Mouse (Mus musculus) MEL (cell line): ENCODE results near the gene Slc12a6. TPM values are rescaled to one million over a fixed set of nuclear protein-coding genes. Genes with fewer than 3 reads are reported as not detected.

ENCODE experiments used
- DNase-seq: peaks from one replicate; pipeline ENCODE4 v3.0.0; 2011; ENCODE audit warnings: low read depth, low spot score
- H3K27ac ChIP-seq: 2 replicates; pipeline ENCODE4 v1.5.1; 2012; ENCODE audit warnings: low read depth, mild to moderate bottlenecking, control low read depth, low read length, moderate library complexity; ENCODE audit not compliant: control insufficient read depth
- H3K27me3 ChIP-seq, 2 experiments: fragments of 150-350 bp in 1 of 2; sonication (generic) in 1 of 2; 2 replicates each; pipeline ENCODE4 v1.6.1; 2012; ENCODE audit warnings: low read length in 2 of 2, mild to moderate bottlenecking in 2 of 2, improper control_type of control experiment in 1 of 2, moderate library complexity in 1 of 2; ENCODE audit not compliant: insufficient read depth in 2 of 2, control insufficient read depth in 1 of 2
- H3K36me3 ChIP-seq, 2 experiments: 2 replicates each; pipeline ENCODE4 v1.6.1; 2012 to 2014; ENCODE audit warnings: low read length in 2 of 2, improper control_type of control experiment in 1 of 2, inconsistent platforms in 1 of 2, mild to moderate bottlenecking in 1 of 2; ENCODE audit not compliant: insufficient read depth in 2 of 2, control insufficient read depth in 1 of 2
- H3K4me1 ChIP-seq, 2 experiments: fragments of 150-350 bp in 1 of 2; sonication (generic) in 1 of 2; 2 replicates each; pipeline ENCODE4 v1.6.1; 2012; ENCODE audit warnings: low read length in 2 of 2, improper control_type of control experiment in 1 of 2, mild to moderate bottlenecking in 1 of 2; ENCODE audit not compliant: insufficient read depth in 2 of 2, control insufficient read depth in 1 of 2
- H3K4me3 ChIP-seq, 2 experiments: fragments of 150-350 bp in 1 of 2; sonication (generic) in 1 of 2; 2 replicates each; pipeline ENCODE4 v1.5.1; 2012; ENCODE audit warnings: low read depth in 2 of 2, low read length in 2 of 2, mild to moderate bottlenecking in 2 of 2, moderate library complexity in 2 of 2, control low read depth in 1 of 2, improper control_type of control experiment in 1 of 2; ENCODE audit not compliant: control insufficient read depth in 1 of 2, insufficient read depth in 1 of 2
- H3K79me2 ChIP-seq: 2 replicates; pipeline ENCODE4 v1.6.1; 2012; ENCODE audit warnings: mild to moderate bottlenecking, low read length, moderate library complexity; ENCODE audit not compliant: control insufficient read depth, poor library complexity, insufficient read depth
- H3K9ac ChIP-seq: 2 replicates; pipeline ENCODE4 v1.6.1; 2012; ENCODE audit warnings: low read depth, mild to moderate bottlenecking, control low read depth, low read length, moderate library complexity; ENCODE audit not compliant: control insufficient read depth, poor library complexity, severe bottlenecking
- H3K9me3 ChIP-seq: fragments of 150-350 bp; sonication (generic); replicated peaks from 2 replicates; pipeline ENCODE4 v1.6.1; 2012; ENCODE audit warnings: mild to moderate bottlenecking, low read length, improper control_type of control experiment, moderate library complexity; ENCODE audit not compliant: insufficient read depth
- BHLHE40 ChIP-seq: IDR thresholded peaks from 2 replicates; pipeline ENCODE4 v1.6.1; 2012; ENCODE audit warnings: low read depth, mild to moderate bottlenecking, inconsistent platforms, low read length, improper control_type of control experiment, borderline replicate concordance
- CHD1 ChIP-seq: IDR thresholded peaks from 2 replicates; pipeline ENCODE4 v1.6.1; 2012; ENCODE audit warnings: low read depth, mild to moderate bottlenecking, inconsistent platforms, low read length, improper control_type of control experiment
- CTCF ChIP-seq, 3 experiments: IDR thresholded peaks in 2 of 3; conservative IDR thresholded peaks in 1 of 3; 2 replicates each; pipeline ENCODE4 v1.5.1; 2011 to 2012; ENCODE audit warnings: low read length in 3 of 3, low read depth in 2 of 3, mild to moderate bottlenecking in 2 of 3, improper control_type of control experiment in 1 of 3, inconsistent platforms in 1 of 3, mixed read lengths in 1 of 3, moderate library complexity in 1 of 3; ENCODE audit not compliant: control insufficient read depth in 1 of 3, insufficient read depth in 1 of 3, poor library complexity in 1 of 3, severe bottlenecking in 1 of 3
- ELF1 ChIP-seq: IDR thresholded peaks from 2 replicates; pipeline ENCODE4 v1.6.1; 2014; ENCODE audit warnings: low read depth, mild to moderate bottlenecking, inconsistent platforms, low read length, improper control_type of control experiment, moderate library complexity
- EP300 ChIP-seq, 2 experiments: IDR thresholded peaks; 2 replicates each; pipeline ENCODE4 v1.6.1; 2011; ENCODE audit warnings: improper control_type of control experiment in 2 of 2, low read length in 2 of 2, low read depth in 1 of 2, mild to moderate bottlenecking in 1 of 2
- ETS1 ChIP-seq: IDR thresholded peaks from 2 replicates; pipeline ENCODE4 v1.6.1; 2012; ENCODE audit warnings: low read depth, mild to moderate bottlenecking, inconsistent platforms, low read length, improper control_type of control experiment, moderate library complexity
- GABPA ChIP-seq: IDR thresholded peaks from 2 replicates; pipeline ENCODE4 v1.6.1; 2012; ENCODE audit warnings: low read depth, mild to moderate bottlenecking, inconsistent platforms, low read length, improper control_type of control experiment, moderate library complexity
- HCFC1 ChIP-seq: IDR thresholded peaks from 2 replicates; pipeline ENCODE4 v1.6.1; 2012; ENCODE audit warnings: low read depth, mild to moderate bottlenecking, inconsistent platforms, low read length, improper control_type of control experiment, moderate library complexity
- MAZ ChIP-seq: IDR thresholded peaks from 2 replicates; pipeline ENCODE4 v1.6.1; 2012; ENCODE audit warnings: low read depth, mild to moderate bottlenecking, inconsistent platforms, low read length, improper control_type of control experiment
- MEF2A ChIP-seq: IDR thresholded peaks from 2 replicates; pipeline ENCODE4 v1.6.1; 2014; ENCODE audit warnings: low read depth, mild to moderate bottlenecking, inconsistent platforms, low read length, improper control_type of control experiment; ENCODE audit not compliant: poor library complexity, insufficient replicate concordance, severe bottlenecking; ENCODE audit errors: extremely low read depth
- MYB ChIP-seq: IDR thresholded peaks from 2 replicates; pipeline ENCODE4 v1.6.1; 2011; ENCODE audit warnings: mild to moderate bottlenecking, low read depth, low read length, improper control_type of control experiment
- MYC ChIP-seq: IDR thresholded peaks from 2 replicates; pipeline ENCODE4 v1.6.1; 2011; ENCODE audit warnings: low read depth, mild to moderate bottlenecking, low read length, improper control_type of control experiment, moderate library complexity
- POLR2A ChIP-seq, 2 experiments: IDR thresholded peaks; 2 replicates each; pipeline ENCODE4 v1.6.1; 2011 to 2012; ENCODE audit warnings: low read length in 2 of 2, mild to moderate bottlenecking in 2 of 2, control low read depth in 1 of 2, improper control_type of control experiment in 1 of 2, low read depth in 1 of 2, moderate library complexity in 1 of 2; ENCODE audit not compliant: control insufficient read depth in 1 of 2, insufficient read depth in 1 of 2, poor library complexity in 1 of 2
- POLR2AphosphoS2 ChIP-seq: IDR thresholded peaks from 2 replicates; pipeline ENCODE4 v1.6.1; 2011; ENCODE audit warnings: low read length, improper control_type of control experiment
- SMC3 ChIP-seq: IDR thresholded peaks from 2 replicates; pipeline ENCODE4 v1.6.1; 2011; ENCODE audit warnings: low read depth, low read length, improper control_type of control experiment
- TAL1 ChIP-seq: IDR thresholded peaks from 2 replicates; pipeline ENCODE4 v1.6.1; 2012; ENCODE audit warnings: mild to moderate bottlenecking, inconsistent platforms, low read length, moderate library complexity, mixed read lengths
- TCF12 ChIP-seq: IDR thresholded peaks from 2 replicates; pipeline ENCODE4 v1.6.1; 2014; ENCODE audit warnings: low read depth, mild to moderate bottlenecking, inconsistent platforms, low read length, improper control_type of control experiment, moderate library complexity
- UBTF ChIP-seq: IDR thresholded peaks from 2 replicates; pipeline ENCODE4 v1.6.1; 2012; ENCODE audit warnings: low read depth, mild to moderate bottlenecking, inconsistent platforms, low read length, improper control_type of control experiment, moderate library complexity, borderline replicate concordance; ENCODE audit not compliant: insufficient read depth
- USF1 ChIP-seq: IDR thresholded peaks from 2 replicates; pipeline ENCODE4 v1.6.1; 2014; ENCODE audit warnings: low read depth, mild to moderate bottlenecking, inconsistent platforms, low read length, improper control_type of control experiment, moderate library complexity
- USF2 ChIP-seq, 2 experiments: IDR thresholded peaks; 2 replicates each; pipeline ENCODE4 v1.6.1; 2011 to 2012; ENCODE audit warnings: improper control_type of control experiment in 2 of 2, low read length in 2 of 2, borderline replicate concordance in 1 of 2, inconsistent platforms in 1 of 2, low read depth in 1 of 2, mild to moderate bottlenecking in 1 of 2; ENCODE audit not compliant: insufficient read depth in 1 of 2
- ZKSCAN1 ChIP-seq: IDR thresholded peaks from 2 replicates; pipeline ENCODE4 v1.6.1; 2012; ENCODE audit warnings: low read depth, mild to moderate bottlenecking, inconsistent platforms, low read length, improper control_type of control experiment, moderate library complexity
- ZMIZ1 ChIP-seq: IDR thresholded peaks from 2 replicates; pipeline ENCODE4 v1.6.1; 2012; ENCODE audit warnings: low read depth, mild to moderate bottlenecking, inconsistent platforms, low read length, improper control_type of control experiment, moderate library complexity
- ZNF384 ChIP-seq: IDR thresholded peaks from 2 replicates; pipeline ENCODE4 v1.6.1; 2012; ENCODE audit warnings: low read depth, mild to moderate bottlenecking, inconsistent platforms, low read length, improper control_type of control experiment
- polyA plus RNA-seq, 2 experiments: library from polyadenylated mRNA; stranded (reverse) in 1 of 2; unstranded in 1 of 2; fragments of >175 nt in 1 of 2; fragments of >200 nt in 1 of 2; gene quantifications; 2 replicates each; pipeline versions ENCODE4 v1.2.1 to v1.2.4; 2012; ENCODE audit warnings: low replicate concordance in 2 of 2, low read depth in 1 of 2; ENCODE audit not compliant: insufficient read length in 2 of 2, insufficient read depth in 1 of 2, missing spikeins in 1 of 2
- total RNA-seq: library from RNA; depleted of rRNA; stranded (reverse); fragments of 300-350 nt; gene quantifications from 2 replicates; pipeline ENCODE4 v1.2.3, GENCODE M21; 2012

Slc12a6 gene
- total and polyA plus RNA-seq, 3 experiments = 20.4 to 21.2 TPM; not detected in 1

- no peaks in the 10 kb centered on the region for H3K27me3 ChIP-seq
- no peak for DNase-seq
- no peak overlapping the region for H3K9ac ChIP-seq
- no peak overlapping the region for H3K4me3 ChIP-seq
- H3K27ac ChIP-seq = no peak overlapping the region
- H3K4me1 ChIP-seq = no peaks in the 10 kb centered on the region
- TF ChIP-seq USF2 (IDR thresholded peaks at IDR 0.05; ENCODE audit: borderline replicate concordance in 1 of 2, insufficient read depth in 1 of 2, low read depth in 1 of 2, low read length in 2 of 2) = no peak
- TF ChIP-seq ZMIZ1 = no peak
- TF ChIP-seq UBTF = no peak
- TF ChIP-seq CHD1 = no peak
- no peak for TF ChIP-seq ZKSCAN1
- TF ChIP-seq POLR2AphosphoS2 = no peak
- TF ChIP-seq ELF1 = no peak
- no peak for TF ChIP-seq SMC3
- TF ChIP-seq POLR2A (IDR thresholded peaks at IDR 0.05; ENCODE audit: control insufficient read depth in 1 of 2, insufficient read depth in 1 of 2, low read depth in 1 of 2, low read length in 2 of 2, poor library complexity in 1 of 2) = no peak
- TF ChIP-seq ZNF384 = no peak
- TF ChIP-seq CTCF (IDR thresholded peaks at IDR 0.05 in 2 of 3, conservative IDR thresholded peaks at IDR 0.05 in 1 of 3; ENCODE audit: control insufficient read depth in 1 of 3, insufficient read depth in 1 of 3, low read depth in 2 of 3, low read length in 3 of 3, poor library complexity in 1 of 3, severe bottlenecking in 1 of 3) = no peak
- TF ChIP-seq MYB = no peak
- no peak for TF ChIP-seq TAL1
- no peak for TF ChIP-seq EP300 (IDR thresholded peaks at IDR 0.05; ENCODE audit: low read depth in 1 of 2, low read length in 2 of 2)
- no peak for TF ChIP-seq TCF12
- no peak for TF ChIP-seq MEF2A
- no peak for TF ChIP-seq MAZ
- no peak for TF ChIP-seq GABPA
- no peak for TF ChIP-seq BHLHE40
- TF ChIP-seq USF1 = no peak
- no peaks in the 10 kb centered on the region for H3K9me3 ChIP-seq
- H3K79me2 ChIP-seq = no peaks in the 10 kb centered on the region
- peaks cover 3 to 28% of the 10 kb centered on the region in 2 experiments; a peak in 3 of 4 replicates for H3K36me3 ChIP-seq
These were observed 88.2 kb downstream of the Slc12a6 start for GRCm38 (mm10) chr2:112353685-112354455.

GRCm38 (mm10) chr2:112359611-112360010, 94.0 kb downstream of the Slc12a6 start:
- H3K9me3 ChIP-seq = no peaks in the 10 kb centered on the region
- TF ChIP-seq UBTF (no peak), ETS1 (no peak), MAZ (no peak), HCFC1 (no peak), POLR2AphosphoS2 (0 out of 2 replicates have a peak, but pooled peaks have one; percentile 26), MYC (no peak), ELF1 (no peak)
- DNase-seq = no peak
- H3K27me3 ChIP-seq = no peaks in the 10 kb centered on the region
- no peaks in the 10 kb centered on the region for H3K79me2 ChIP-seq
- H3K9ac ChIP-seq = no peak overlapping the region
- H3K27ac ChIP-seq = no peak overlapping the region
- no peaks in the 10 kb centered on the region for H3K4me1 ChIP-seq
- H3K4me3 ChIP-seq = no peak overlapping the region
- peaks cover 3 to 34% of the 10 kb centered on the region in 2 experiments; a peak in 3 of 4 replicates for H3K36me3 ChIP-seq
